Mouse (Mus musculus): ENCODE measurements around the gene Usp44.

The Usp44 gene

DNA sequence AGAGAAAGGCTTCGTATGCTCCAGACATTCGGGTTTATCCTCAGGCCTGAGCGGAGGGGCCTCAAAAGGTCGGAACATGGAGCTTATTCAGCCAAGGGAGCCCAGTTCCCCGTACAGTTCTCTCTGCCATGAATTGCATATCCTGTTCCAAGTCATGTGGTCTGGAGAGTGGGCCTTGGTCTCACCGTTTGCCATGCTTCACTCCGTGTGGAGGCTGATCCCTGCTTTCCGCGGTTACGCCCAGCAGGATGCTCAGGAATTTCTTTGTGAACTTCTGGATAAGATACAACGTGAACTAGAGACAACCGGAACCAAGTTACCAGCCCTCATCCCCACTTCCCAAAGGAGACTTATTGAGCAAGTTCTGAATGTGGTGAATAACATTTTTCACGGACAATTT, 15.4 kb downstream of the Usp44 start:
- DNase-seq (ENCODE audit: low read depth, low spot score) = no peak

DNA sequence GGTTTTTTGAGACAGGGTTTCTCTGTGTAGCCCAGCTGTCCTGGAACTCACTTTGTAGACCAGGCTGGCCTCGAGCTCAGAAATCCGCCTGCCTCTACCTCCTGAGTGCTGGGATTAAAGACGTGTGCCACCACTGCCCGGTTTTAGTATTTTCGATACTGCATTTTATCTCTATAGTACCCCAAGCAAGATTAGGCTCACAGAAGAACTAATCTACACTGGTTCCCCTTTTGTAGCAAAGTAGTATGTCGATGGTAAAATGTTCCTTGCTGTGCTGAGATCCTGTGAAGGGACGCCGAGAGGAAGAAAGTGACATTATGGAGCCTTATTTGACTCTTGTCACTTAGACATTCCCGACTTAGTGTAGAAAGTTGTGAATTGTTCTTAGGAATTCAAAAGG, 23.8 kb downstream of the Usp44 start:
- DNase-seq (ENCODE audit: low read depth, low spot score) = no peak

DNA sequence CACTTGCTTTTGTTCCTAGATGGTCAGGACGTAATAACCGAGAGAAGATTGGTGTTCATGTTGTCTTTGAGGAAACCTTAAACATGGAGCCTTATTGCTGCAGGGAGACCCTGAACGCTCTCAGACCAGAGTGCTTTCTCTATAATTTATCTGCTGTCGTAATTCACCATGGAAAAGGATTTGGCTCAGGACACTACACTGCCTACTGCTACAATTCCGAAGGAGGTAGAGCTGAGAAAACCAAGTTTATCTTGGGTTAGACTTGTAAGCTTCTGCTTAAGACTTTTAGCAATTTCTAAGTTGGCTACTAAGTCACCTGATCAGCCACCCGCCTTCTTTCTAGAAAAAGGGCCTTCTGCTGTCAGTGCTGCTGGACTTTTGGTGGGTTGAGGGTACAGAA, 24.7 kb downstream of the Usp44 start:
- no peak for DNase-seq (ENCODE audit: low read depth, low spot score)

DNA sequence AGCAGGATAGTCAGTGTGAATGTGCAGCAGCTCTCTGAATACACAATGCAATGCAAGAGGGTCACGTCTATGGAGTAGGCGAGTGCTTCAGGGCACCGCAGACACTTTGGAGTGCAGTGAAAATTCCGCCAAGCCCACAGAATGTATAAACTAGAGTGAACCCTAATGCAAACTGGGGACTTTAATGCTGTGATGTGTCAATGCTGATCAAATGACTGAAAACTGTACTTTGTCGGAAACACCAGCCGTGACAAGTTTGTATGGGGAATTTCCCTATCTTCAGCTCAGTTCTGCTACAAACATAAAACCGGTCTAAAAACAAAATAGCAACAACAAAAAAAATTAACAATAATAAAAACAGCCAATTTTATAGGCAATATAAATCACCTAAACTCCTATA, 37.0 kb downstream of the Usp44 start:
- no peak for DNase-seq (ENCODE audit: low read depth, low spot score)

DNA sequence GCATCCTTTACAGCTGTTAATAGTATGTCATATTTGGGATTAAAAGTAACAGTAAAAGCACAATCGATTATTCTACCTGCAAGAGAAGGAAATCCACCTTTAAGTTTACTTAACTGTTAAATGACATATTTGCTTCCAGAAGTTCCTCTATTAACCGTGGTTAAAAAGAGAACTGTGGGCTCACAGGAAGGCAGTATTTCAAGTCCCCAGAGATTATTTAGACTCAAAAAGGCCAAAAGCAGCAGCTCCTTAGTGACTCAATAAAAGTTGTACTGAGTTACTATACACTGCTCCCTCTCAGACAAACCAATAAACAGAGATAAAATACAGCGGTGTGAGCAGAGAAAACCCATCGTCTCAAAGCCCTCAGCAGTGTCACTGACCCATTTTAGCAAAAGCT, 37.5 kb downstream of the Usp44 start:
- no peak for DNase-seq (ENCODE audit: low read depth, low spot score)

DNA sequence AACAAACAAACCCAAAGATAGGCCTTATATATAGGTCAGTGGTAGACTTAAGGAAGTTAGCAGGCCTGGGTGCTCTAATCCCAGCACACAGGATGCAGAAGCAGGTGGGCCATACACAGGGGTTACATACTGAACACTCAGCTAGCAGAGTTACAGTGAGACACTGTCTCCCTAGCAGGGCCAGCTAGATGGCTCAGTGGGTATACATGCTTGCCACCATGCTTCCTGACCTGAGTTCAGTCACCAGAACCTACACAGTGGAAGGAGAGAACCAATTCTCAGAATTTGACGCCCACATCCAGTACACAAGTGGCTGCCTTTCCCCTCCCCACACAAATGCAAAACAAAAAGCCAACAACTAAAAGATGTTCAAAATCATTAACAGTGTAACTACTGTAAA, 45.4 kb downstream of the Usp44 start:
- no peak for DNase-seq (ENCODE audit: low read depth, low spot score)

DNA sequence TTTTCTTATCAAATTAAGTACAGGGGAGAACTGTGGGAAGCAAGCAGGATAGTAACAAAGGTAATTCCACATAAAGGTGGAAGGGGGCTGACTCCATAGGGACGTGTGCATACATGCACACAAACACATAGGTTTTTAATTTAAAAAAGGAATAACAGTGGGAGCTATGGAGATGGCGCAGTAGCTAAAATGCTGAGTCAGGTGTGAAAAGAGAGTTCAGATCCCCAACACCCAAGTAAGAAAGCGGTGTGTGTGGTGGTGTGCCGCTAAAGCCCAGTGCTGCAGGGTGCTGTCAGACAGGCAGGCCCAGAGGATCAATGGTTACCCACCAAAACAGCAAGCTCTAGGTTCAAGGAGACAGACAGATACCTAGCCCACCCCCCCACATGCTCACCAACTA, 47.4 kb downstream of the Usp44 start:
- no peak for DNase-seq (ENCODE audit: low read depth, low spot score)

DNA sequence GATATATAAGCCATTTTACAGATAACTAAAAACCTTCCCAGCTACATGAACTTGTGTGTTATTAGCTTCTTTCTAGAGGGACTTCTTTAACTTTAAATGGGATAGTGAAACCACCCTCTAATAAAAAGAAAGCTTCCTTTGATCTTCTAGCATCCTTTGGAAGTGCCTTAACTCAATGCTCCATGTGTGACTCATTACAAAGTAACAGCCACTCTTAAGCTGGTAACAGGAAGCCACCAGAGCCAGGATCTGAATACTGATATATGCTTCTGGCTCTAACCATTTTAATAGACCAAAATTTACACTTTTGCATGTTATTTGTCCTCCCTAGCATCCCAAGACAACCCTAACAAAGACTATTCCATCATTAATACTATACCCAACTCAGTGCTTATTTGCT, 50.6 kb downstream of the Usp44 start:
- no peak for DNase-seq (ENCODE audit: low read depth, low spot score)

DNA sequence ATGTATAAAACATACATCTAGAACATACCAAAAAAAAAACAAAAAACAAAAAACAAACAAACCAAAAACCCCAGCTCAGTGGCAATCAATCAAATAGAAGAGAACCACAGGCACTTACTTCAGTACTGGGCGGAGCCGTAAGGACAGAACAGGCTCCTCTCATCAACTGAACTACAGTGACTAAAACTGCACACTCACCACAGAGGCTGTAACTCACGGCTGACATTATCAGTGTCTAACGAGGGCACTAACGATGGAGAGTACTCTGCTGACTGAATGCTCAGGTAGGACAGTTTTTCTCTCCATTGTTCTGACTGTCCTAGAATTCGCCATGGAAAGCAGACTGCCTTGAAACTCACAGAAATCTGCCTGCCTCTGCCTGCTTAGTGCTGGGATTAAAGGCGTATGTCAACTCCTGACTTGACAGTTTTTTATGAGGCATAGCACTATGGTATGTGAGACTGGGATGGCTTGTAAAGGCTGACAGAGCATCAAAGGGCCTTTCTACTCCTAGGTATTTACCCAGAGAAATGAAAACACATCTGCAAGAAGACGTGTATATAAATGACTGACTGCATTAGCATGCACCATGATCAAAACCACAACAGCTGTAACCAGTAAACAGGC, 51.5 kb downstream of the Usp44 start:
- DNase-seq (ENCODE audit: low read depth, low spot score) = no peak

DNA sequence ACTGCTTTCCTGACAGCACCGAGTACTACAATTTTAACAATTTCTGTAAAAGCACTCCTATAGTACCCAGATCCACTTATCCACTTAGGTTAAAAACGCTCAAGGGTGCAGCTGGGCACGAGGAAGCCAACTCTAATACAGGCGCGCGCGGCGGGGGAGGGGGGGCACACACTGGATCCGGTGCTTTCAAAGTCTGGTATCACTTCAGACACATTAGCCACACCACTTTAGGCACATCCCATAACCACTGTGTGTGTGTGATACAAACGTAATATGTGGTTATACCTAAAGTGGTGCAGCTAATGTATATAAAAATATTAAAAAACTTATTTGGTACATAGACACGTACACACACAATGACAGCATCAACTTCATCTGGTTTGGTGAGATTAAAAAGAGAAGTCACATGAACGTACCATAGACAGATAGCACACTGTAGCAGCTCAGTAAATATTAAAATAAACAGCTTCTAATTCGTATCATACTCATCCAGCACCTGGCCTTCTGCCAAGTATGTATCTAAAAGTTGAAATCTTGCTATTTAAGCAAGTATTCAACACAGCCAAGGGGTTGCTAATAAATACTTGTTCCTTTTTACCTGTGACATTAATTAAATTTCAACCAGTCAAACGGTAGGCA, 54.6 kb downstream of the Usp44 start:
- DNase-seq (ENCODE audit: low read depth, low spot score) = no peak

DNA sequence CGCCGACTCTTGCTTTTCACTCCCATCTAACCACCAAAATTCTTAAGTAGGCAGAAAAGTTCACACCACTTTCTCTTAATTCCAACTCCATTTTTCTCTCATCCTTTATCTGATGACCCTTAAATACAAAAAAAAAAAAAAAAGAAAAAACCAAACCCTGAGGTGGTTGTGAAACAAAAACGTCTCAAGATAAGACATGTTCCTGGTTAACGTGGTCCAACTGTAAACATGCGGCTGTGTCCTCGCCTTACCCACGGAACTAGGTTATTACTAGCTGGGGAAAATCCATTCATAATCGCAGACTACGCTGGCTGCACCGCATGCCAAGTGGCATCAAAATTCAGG, 57.2 kb downstream of the Usp44 start:
- no peak for DNase-seq (ENCODE audit: low read depth, low spot score)

DNA sequence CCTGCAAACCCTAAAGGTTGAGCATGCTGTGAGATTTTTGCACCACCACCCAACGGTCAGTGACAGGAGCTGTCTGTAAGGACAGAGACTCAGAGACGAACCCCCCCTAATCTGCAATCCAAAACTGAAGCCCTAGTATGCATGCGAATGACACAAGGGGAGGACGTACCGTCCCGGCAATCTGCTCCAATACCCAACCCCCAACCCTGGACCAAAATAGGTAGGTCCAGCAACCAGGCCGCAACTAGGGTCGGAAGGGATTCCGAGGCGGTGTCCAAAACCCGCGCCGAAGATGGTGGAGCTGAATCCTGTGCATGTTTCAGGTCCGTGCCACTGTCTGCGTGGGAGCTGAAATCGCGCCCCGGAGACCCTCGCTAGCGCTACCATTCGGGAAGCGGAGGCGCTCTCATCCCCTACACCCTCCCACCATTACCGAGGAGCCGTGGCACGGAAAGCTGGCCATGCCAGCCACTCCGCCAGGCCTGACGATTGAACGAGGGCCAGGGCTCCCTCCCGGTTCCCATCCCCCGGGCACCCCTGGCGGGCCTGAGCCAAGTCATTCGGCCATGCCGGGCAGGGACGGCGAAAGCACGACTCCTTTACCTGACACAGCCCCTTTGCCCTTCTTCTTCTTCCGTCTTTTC, 57.7 kb downstream of the Usp44 start:
- peak; percentile 19 for DNase-seq (ENCODE audit: low read depth, low spot score)

DNA sequence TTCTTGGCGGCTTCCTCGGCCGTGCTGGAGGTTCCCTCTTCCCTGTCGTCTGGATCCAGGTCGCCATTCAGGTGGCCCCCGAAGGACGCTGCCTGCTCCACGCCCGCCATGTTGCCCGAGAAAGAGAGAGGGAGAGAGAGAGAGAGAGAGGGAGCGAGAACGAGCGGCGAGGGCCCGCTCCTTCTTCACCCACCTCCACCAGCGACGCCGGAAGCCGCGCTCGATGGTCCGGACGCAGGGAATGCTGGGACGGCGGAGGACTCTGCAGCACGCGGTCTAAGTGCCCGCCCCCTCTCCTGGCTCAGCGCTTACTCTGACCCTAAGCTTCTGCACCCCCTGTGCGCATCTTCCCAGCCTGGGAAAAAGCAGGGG, 58.2 kb downstream of the Usp44 start:
- DNase-seq (ENCODE audit: low read depth, low spot score) = peak; percentile 85

DNA sequence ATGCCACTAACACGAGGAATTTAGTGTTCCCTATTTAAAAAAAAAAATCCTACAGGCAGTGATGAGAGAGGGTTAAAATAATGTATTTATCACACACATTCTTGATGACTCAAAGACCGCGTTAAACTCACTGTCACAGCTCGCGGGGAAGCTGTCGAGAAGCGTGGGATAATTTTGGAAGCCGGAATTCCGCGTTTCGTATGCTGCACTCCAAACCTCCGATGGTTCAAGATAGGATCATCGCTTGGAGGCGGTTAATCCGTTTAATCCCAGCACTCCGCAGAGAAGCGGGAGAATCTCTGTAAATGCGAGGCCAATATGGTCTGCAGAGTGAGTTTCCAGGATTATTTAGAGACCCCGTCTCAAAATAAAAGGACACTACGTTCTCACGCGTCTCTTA, 58.6 kb downstream of the Usp44 start:
- DNase-seq (ENCODE audit: low read depth, low spot score) = no peak

DNA sequence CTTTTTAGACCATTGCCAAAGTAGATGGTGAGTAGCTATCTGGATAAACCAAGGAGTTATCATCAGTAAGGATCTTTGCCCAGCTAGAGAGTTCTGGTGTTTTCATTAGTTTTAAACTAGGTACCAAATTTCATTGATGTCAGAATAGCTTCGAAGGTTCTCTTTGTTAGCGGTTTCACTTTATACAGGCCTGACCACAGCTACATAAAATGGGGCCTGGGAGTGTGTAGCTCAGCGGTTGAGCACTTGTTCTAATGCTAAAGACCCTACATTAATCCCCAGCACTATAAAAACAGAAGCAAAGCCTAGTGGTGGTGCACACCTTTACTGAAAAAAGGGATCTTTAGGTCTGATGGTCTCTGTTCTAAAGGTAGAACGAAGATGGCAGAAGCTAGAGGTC, 59.2 kb downstream of the Usp44 start:
- no peak for DNase-seq (ENCODE audit: low read depth, low spot score)

DNA sequence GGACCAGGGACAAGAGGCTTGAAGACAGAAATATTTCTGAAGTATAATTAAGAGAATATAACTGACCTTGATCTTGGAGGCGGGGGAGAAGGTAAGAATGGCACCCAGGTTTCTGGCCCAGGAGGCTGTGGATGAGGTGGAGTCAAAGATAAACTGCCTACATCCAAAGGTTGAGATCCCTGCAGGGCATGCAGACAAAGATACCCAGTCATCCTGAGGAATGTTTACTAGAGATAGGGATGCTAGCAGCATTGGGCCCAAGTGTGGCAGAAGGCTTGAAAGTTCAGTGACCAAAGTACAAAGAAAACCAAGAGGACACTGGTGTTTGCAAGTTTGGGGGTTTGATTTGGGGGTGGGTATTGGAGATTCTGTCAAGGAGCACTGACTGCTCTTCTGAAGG, 59.7 kb downstream of the Usp44 start:
- DNase-seq (ENCODE audit: low read depth, low spot score) = no peak

DNA sequence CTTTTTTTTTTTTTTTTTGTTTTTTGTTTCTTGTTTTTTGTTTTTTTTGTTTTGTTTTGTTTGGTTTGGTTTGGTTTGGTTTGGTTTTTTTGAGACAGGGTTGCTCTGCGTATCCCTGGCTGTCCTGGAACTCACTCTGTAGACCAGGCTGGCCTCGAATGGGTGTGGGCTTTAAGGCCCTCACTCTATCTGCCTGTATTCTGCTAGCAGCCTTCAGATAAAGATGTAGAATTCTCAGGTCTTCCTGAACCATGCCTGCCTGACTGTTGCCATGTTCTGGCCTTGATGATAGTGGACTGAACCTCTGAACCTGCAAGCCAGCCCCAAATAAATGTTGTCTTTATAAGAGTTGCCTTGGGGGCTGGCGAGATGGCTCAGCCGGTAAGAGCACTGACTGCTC, 61.2 kb downstream of the Usp44 start:
- DNase-seq (ENCODE audit: low read depth, low spot score) = no peak

DNA sequence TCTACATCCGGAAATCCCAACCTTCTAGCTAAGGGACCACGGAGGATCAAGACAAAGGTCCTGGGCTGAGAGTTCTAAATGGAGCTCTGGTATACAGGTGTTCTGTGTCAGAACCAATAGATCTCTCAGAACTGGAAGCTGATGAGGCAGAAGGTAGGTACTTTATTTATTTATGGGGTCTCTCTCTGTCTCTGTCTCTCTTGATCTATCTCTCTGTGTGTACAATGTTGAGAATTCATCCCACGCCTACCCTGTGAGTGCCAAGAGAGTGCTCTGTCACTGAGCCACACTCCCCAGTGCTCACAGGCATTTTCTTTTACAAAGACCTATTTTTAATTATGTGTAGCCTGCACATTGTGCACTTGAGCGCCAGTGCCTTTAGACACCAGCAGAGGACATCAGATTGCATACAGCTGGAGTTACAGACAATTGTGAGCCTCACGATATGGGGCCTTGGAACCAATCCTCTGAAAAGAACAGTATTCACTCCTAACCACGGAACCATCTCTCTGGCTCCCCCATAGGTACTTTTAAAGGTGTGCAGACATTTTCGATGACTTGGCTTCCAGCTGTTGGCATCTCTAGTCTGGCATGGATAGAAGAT, 65.8 kb downstream of the Usp44 start, which contains the start of gene Metap2:
TSS of gene Metap2 (minus strand) at position 51 of the 604 bp plus-strand sequence.
- no peak for DNase-seq (ENCODE audit: low read depth, low spot score)

DNA sequence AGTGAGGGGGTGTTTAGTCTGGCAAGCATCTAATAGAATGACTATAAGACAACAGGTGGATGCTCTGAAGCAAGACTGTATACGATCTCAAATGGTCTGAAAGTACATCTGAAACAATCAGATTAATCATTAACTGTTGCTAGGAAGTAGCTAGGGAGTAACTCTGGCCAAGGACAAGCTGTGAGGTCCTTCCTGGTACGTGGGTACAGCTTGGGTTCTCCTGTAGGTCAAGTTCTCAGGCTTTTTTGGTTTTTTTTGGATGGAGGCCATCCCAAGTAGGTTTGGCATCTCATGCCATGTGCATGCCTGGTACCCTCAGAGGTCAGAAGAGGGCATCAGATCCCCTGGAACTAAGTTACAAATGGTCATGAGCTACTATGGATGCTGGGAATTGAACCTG, 67.9 kb downstream of the Usp44 start:
- DNase-seq (ENCODE audit: low read depth, low spot score) = no peak

DNA sequence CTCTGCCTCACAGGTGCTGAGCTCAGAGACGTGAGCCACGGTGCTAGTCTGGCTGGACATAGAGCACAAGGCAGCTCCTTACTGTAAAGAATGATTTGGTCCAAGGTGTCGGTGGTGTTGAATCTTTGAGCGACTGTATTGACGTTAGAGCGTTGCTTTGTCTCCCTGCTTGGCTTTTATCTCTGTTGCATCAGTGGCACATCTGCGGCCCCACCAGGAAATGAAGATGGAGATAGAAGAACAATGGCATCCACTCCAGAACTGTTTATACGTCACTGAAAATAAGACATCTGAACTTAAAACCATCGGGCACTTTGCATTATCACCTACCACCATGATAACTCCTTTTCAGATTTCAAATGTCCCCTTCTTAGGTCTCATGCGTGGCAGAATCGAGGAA, 68.6 kb downstream of the Usp44 start:
- DNase-seq (ENCODE audit: low read depth, low spot score) = no peak

DNA sequence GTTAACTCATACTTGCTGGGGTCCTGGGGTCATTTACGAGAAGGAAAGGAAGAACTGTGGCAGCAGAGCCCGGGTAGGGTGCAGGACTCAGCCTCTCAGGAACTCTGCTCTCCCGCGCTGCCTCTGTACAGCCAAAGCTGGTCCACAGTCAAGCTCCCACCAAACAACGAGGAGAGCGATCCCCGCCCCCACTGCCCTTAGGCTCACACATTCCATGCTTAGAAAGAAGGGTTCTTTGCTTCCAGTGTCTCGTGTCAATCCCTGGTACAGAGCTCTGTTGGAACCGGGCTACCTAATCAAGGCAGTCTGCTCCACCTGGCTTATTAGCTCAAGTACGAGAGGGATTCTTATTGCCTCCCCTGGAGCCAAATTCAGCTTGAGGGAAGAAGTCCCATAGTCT, 76.0 kb downstream of the Usp44 start:
- DNase-seq (ENCODE audit: low read depth, low spot score) = no peak
